Mouse (Mus musculus): ENCODE measurements at regions not wholly inside any gene's neighbourhood (a gene's known extent, or its start where the extent isn't known, plus 50 kb on each side); places are given as distances from the start of the nearest gene placed in this dataset.

DNA sequence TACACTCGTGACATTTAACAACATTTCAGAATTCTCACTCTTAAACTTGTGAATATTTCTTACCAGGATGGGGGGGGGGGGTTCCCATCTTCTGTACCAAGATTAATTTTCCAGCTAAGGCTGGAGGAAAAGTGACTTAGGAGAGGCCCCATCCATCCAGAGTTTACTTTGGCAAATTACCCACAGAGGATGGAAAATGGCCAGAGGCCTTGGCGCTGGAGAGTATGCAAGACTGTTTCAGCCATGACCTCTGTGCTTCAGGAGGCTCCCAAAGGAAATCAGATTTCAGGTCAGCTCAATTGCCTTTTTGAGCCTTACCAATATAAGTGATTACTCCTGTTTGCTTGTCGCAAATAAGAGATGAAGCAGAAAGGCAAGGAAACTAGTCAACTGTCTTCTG, 143.4 kb upstream of the F930015N05Rik start:
- DNase-seq (ENCODE audit: low spot score in 2 of 2): peak; percentile 57 to 70

GRCm38 (mm10) chr11:64586056-64586455, 149.6 kb upstream of the F930015N05Rik start:
- no peak for DNase-seq (ENCODE audit: low spot score in 2 of 2)

GRCm38 (mm10) chr11:64587034-64587710, 150.7 kb upstream of the F930015N05Rik start:
- DNase-seq (ENCODE audit: low spot score in 2 of 2): no peak

DNA sequence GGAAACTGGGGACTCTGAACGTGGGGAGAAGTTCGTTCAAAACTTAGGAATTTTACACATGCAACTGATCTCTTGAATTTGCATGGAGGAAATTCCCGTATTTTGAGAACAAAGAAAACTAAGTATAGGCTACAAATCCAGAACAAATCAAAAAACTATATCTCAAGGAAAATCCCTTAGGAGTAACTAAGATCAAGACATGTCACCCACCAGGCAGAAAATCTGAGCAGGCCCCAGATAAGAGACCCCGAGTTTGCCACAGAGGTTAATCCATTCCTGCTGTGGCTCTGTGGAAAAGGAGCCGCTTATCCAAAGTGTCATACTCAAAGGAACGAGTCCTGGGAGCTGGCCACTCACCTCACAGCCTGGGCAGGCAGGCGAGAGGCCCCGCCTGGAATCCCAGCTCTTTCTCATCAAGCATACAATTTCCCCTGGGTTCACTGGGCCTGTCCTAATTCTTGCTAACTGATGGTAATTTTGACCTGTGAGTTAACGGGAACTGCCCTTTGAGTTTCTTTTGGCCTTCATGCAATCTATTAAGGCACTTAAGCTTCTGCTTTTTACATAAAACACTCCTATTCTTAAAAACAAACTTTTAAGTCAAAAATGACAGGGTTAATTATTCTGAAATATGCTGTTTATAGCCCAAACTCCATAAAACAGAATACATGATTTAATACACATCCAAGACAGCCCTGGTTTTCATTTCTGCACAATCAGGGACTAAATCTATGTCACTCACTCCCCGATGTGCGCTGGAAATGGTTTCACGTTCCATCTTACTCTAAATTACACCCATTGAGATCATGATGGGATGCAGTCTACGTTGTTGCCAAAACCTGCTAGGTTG, 151.5 kb upstream of the F930015N05Rik start:
- DNase-seq (ENCODE audit: low spot score in 2 of 2): no peak

DNA sequence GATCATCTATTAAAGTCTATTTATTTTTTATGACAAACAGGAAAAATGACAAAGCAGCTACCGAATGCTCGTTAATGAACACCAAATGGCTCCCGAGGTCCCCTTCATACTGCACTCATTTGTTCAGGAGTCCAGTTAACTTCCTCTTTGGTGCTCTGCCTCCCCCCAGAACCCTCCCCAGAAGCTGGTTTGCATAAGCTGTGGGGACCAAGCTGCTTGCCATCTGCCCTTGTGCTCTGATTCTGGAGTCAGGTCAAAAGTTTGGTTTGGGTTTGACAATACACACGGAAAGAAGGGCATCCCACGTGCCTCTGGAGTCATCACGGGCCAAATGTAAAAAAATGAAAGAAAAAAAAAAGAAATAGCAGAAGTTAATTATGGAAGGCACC, 152.1 kb upstream of the F930015N05Rik start:
- DNase-seq (ENCODE audit: low spot score in 2 of 2): no peak

DNA sequence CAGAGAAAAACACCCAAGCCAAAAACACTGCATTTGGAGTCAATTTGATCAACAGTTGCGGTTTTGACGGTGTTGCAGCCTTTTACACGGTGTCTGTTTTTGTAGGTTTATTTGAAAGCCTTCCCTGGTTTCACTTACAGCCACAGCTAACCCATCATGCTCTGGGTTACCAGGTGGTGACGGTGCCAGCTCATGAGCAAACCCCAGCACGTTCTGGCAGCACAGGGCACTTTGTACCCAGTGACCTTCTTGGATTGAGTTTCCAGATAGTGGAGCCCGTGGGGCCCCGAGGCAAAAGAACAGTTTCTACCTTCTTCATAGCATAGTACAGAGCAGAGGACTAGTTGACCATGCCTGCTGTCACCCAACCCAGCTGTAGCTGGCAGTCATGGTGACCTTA, 152.6 kb upstream of the F930015N05Rik start:
- no peak for DNase-seq (ENCODE audit: low spot score in 2 of 2)

GRCm38 (mm10) chr11:64590091-64590490, 153.6 kb upstream of the F930015N05Rik start:
- DNase-seq (ENCODE audit: low spot score in 2 of 2): no peak

- DNase-seq (ENCODE audit: low spot score in 2 of 2): no peak
Observed at GRCm38 (mm10) chr11:64592253-64592652, 155.8 kb upstream of the F930015N05Rik start.

DNA sequence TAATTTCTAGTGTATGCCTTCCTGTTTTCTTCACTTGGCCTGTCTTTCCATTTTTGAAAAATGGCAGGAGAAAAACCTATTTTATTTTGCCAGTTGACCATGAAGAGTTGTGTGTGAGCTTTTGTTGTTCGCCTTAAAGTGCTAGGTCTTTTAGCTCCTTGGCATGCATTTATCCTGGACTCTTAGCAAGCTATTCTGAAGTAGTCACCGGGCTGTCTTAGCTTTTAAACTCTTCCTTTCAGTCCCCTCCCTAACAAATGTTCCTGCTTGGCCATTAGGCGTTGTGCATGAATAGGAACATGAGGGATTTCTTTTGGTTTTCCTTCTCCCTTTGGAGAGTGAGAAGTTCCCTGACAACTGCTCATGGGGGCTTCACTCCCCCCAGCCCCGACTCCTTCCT, 160.9 kb upstream of the F930015N05Rik start:
- no peak for DNase-seq (ENCODE audit: low spot score in 2 of 2)

DNA sequence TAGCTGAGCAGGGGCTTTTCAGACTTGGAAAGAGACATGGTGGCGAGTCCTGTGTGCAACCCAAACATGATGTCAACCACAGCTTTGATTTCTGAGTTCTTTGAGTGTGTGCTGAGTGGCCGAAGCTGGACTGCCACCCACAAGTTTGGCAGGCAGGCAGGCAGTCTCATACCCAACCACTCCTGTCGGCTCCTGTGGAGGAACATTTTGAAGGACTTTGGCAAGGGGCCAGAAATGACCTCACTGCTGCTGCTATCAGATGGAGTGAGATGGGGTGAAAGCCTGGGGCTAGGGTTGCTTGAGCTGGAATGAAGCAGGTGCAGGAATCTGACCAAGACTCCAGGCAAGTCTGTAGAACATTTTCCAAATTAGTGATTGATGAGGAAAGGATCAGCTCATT, 162.7 kb upstream of the F930015N05Rik start:
- peak; percentile 62 to 74 for DNase-seq (ENCODE audit: low spot score in 2 of 2)

GRCm38 (mm10) chr11:64600201-64601102, 164.0 kb upstream of the F930015N05Rik start:
- no peak for DNase-seq (ENCODE audit: low spot score in 2 of 2)

DNA sequence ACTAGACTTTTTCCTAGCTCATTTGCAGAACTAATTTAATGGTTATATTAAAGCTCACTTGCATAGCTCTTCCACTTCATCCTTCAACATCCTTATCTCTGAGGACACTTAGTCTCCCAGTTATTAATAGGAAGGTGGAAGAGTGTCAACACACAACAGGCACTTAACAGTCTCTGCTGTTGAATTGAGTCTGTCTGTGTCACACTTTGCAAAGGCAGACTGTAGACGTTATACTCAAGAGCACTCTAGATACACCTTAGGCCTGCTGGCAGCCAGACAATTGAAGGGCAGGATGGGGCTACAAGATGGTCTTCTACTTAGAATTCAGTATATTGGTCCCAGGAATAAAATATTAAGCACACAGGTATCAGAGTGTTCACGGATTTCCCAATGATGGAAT, 172.6 kb upstream of the F930015N05Rik start:
- DNase-seq (ENCODE audit: low spot score in 2 of 2): no peak

- no peak for DNase-seq (ENCODE audit: low spot score in 2 of 2)
Observed at GRCm38 (mm10) chr11:64610724-64611123, 174.3 kb upstream of the F930015N05Rik start.

DNA sequence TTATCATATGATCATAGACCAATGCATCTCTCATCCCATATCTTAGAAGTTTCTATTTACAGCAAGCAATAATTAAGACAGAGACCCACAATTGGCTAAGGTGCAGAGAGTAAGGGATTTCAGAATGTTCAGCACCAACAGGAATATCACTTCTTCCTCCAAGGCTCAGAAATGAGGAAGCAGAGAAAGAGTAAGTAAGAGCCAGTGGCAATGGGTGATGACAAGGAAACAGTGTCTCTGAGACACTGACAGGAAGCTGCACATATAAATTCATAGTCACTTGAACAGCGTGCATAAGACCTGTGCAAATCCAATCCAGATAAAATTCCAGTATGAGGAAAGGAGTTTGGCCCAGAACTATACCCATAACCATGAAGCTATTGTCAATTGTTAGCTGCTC, 178.7 kb upstream of the F930015N05Rik start:
- DNase-seq (ENCODE audit: low spot score in 2 of 2): no peak

DNA sequence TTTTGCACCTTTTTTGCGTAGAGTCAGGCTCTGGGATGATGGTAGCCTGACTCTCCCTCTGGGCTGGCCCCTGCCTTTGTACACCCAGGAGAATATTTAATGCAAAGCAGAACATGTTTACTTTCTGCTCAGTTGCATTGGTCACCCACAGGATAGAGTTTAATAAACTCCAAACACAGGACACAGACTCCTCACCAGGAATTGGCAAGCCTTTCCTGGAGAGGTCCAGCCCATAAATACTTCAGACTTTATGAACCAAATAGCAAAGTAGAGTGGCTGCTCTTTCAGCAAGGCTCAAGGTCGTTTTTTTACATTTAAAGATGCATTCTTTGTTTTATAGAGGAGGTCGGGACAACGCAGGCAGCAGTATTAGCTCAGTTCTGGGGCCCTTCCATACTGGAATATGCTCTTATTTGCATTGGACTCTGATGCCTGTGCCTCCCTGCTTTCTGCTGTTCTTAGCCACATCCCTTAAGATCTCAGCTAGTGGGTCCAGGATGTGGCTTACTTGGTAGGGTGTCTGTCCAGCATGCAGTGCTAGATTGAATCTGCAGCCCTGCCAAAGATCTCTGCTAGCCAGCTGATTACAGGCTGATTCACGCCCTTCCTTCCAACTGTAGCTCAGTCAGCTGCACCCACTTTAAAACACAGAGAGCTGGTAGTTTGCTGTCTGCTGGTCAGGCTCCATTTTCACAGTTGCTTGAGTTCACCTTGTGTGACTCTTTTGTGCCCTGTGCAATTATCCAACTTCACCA, 182.4 kb upstream of the F930015N05Rik start:
- DNase-seq (ENCODE audit: low spot score in 2 of 2): no peak

DNA sequence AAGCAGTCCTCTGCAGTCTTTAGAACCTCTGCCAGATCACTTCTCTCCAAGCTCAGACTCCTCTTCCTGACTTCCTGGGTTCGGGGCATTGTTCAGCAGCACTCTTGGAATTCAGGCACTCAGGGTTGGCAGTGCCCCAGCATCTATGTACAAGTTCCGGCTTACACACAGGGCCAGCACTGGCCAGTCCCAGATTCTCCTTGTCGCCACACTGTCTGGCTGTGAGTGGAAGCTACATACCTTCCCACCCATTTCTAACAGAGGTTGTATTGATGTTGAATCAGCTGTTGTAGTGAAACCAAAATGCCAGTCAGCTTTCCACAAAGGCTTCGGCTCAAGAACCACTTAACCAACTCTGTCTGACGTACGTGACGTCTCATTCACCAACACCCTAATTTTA, 190.7 kb upstream of the F930015N05Rik start:
- no peak for DNase-seq (ENCODE audit: low spot score in 2 of 2)

GRCm38 (mm10) chr11:64640947-64641346, 204.5 kb upstream of the F930015N05Rik start:
- DNase-seq (ENCODE audit: low spot score in 2 of 2): no peak

DNA sequence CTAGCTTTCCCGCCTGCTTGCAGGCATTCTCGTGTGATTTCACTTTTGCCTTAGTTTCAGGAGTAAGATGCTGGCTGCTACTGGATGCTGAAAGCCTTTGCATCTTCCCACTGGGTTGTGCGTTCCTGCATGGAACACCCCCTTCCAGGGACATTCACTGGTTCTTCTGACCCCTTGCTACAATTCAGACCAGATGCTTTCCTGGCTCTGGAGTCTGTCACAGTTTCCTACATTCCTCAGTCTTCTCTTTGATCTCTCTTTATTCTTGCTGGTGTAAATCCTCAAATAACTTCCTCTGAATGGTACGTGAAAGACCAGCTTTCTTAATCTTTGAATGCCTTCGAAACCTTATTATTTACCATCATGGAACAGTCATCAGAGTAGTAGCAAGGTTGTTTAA, 206.7 kb upstream of the F930015N05Rik start:
- no peak for DNase-seq (ENCODE audit: low spot score in 2 of 2)

- DNase-seq (ENCODE audit: low spot score in 2 of 2): no peak
Observed at GRCm38 (mm10) chr11:64647938-64648337, 211.5 kb upstream of the F930015N05Rik start.

DNA sequence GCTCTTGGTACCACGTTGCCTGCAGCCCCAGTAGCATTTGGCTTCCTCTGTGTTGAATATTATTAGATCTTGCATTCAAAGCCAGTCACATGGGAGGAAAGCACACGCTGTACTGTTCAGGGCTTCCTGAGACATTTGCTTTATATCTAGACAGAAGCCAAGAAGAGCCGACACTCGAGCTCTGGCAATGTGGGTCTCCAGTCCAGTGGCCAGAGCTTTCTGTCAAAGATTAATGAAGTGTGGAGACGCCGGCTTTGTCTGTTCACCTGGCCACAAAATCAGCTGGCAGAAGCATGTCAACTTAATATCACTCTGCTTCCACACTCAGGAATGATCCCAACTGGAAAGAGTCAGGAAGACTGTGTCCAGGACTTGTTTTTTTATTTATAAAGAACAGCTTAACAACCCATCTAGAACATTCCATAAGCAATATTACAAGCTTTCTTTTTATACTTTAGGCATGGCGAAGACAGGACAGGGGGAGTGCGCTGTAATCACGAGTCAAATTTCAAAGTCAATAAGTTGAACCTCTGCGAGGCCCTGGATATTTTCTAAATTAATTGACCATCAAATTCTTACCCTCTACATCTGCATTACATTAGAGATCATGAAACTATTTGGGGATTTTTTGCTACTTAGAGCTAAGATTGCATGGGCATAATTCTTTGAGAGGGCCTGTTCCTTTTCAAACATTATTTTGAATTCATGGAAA, 214.3 kb upstream of the F930015N05Rik start:
- DNase-seq (ENCODE audit: low spot score in 2 of 2): no peak
